Mouse (Mus musculus) forebrain, embryonic 16.5 days (tissue): ENCODE measurements around the gene Fut1. TPM values are rescaled to one million over a fixed set of nuclear protein-coding genes. Genes with fewer than 3 reads are reported as not detected.

ENCODE experiments used
- ATAC-seq: fragments of 200-750 bp; cut with Nextera tagmentation; 2 replicates; pipeline ENCODE4 v1.8.0; 2017; ENCODE audit warnings: mild to moderate bottlenecking, moderate library complexity
- H3K27ac ChIP-seq: fragments of 300-500 bp; sonication (generic); 2 replicates; pipeline ENCODE4 v1.5.1; 2014; ENCODE audit warnings: low read length, control low read depth
- H3K27me3 ChIP-seq: fragments of 300-500 bp; sonication (generic); replicated peaks from 2 replicates; pipeline ENCODE4 v1.6.1; 2014; ENCODE audit warnings: low read length; ENCODE audit not compliant: control insufficient read depth, insufficient read depth
- H3K36me3 ChIP-seq: fragments of 300-500 bp; sonication (generic); 2 replicates; pipeline ENCODE4 v1.6.1; 2014; ENCODE audit not compliant: control insufficient read depth, insufficient read depth
- H3K4me1 ChIP-seq: fragments of 300-500 bp; sonication (generic); replicated peaks from 2 replicates; pipeline ENCODE4 v1.6.1; 2014; ENCODE audit warnings: low read length; ENCODE audit not compliant: control insufficient read depth, insufficient read depth
- H3K4me2 ChIP-seq: fragments of 300-500 bp; sonication (generic); 2 replicates; pipeline ENCODE4 v1.6.1; 2014; ENCODE audit warnings: mild to moderate bottlenecking, low read length, control low read depth
- H3K4me3 ChIP-seq: fragments of 300-500 bp; sonication (generic); replicated peaks from 2 replicates; pipeline ENCODE4 v1.5.1; 2014; ENCODE audit warnings: mild to moderate bottlenecking, low read length, control low read depth
- H3K9ac ChIP-seq: fragments of 300-500 bp; sonication (generic); replicated peaks from 2 replicates; pipeline ENCODE4 v1.6.1; 2014; ENCODE audit warnings: low read depth, low read length, control low read depth
- H3K9me3 ChIP-seq: fragments of 300-500 bp; sonication (generic); 2 replicates; pipeline ENCODE4 v1.6.1; 2016; ENCODE audit warnings: low read length; ENCODE audit not compliant: control insufficient read depth
- WGBS: fragments of 180-500 bp; shearing (Covaris S2); extraction: QIAGEN DNeasy Blood & Tissue Kit; methylation state at CpG from one replicate; pipeline ENCODE4 v1.1.7; 2014; 5-methylcytosine and 5-hydroxymethylcytosine counted together
- polyA plus RNA-seq: library from polyadenylated mRNA; unstranded; fragments of >200 nt; fragmentation: Nextera tagmentation; extraction: Ambion mirVana; gene quantifications from 2 replicates; pipeline ENCODE4 v1.2.1, GENCODE M21; 2015

Gene Fut1
- polyA plus RNA-seq, 1 experiment from 2014 or later: not detected

DNA sequence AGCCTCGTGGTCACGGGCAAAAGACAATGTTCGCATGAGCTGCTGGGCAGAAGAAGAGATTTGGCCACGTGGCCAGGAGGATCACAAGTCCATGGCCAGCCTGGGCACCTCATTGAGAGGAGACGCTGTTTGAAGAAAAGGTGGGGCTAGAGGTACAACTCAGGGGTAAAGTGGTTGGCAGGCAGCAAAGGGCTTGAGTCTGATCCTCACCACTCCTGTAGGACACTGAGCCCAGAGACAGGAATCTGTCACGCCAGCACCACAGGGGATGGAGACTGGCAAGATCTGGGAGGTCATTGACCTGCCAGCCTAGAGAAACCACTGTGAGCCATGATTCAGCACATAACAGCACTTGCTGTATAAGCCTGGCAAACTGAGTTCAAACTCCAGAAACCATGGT is 19.6 kb upstream of the Fut1 start:
- no peak for ATAC-seq
- no peak overlapping the region for H3K4me3 ChIP-seq
- H3K9ac ChIP-seq: no peak overlapping the region
- H3K4me2 ChIP-seq: no peak overlapping the region
- no peaks in the 10 kb centered on the region for H3K9me3 ChIP-seq
- no peaks in the 10 kb centered on the region for H3K27me3 ChIP-seq
- no peaks in the 10 kb centered on the region for H3K36me3 ChIP-seq
- WGBS: 90% methylated on average over 6 of the region's 6 CpGs
- H3K4me1 ChIP-seq: no peaks in the 10 kb centered on the region
- H3K27ac ChIP-seq: no peak overlapping the region

DNA sequence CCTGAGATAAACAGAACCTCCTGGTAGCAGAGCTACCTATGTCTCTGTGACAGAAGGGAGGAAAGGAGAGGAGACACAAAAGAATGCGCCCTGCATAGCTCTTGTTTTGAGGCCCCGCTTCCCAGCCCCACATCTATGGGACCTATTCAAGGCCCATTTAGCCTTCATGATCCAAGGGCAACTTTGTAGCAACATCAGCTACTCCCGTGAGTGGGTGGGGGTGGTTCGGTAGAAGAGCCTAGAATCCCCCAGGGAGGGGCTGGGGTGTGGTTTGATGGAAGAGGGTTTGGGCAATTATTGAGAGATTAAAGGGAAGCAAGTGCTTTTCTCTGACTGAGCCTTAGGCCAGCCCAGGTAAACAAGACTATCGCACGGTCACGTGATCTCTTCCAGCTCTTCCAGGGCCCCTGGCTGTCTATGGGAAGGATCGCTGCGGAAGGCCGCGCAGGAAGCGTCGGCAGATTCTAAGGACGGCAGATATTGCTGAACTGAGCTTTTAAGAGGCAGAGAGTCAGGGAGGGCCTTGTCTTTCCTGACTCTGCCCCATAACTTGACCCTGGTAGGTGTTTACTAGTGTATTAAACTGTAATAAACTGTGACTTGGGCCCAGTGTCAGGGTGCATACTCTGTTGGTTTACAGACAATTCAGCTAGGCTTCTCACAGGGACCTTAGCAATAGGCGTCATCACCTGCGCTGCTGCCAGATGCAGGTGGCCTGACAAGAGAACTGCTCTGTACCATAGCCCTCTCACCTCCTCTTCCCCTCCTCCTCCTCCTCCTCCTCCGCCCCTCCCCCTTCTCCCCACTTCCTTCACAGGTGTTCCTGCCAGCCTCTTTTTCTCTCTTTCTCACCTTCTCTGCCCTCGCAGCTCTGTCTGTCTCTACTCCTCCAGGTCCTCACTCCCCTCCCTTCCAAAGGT is 17.9 kb upstream of the Fut1 start:
- Histone ChIP-seq H3K27me3 (no peaks in the 10 kb centered on the region), H3K9ac (no peak overlapping the region), H3K27ac (no peak overlapping the region), H3K36me3 (no peaks in the 10 kb centered on the region), H3K4me3 (no peak overlapping the region), H3K9me3 (no peaks in the 10 kb centered on the region), H3K4me1 (no peaks in the 10 kb centered on the region), H3K4me2 (no peak overlapping the region)
- 57% methylated on average over 18 of the region's 18 CpGs for WGBS
- ATAC-seq: no peak

DNA sequence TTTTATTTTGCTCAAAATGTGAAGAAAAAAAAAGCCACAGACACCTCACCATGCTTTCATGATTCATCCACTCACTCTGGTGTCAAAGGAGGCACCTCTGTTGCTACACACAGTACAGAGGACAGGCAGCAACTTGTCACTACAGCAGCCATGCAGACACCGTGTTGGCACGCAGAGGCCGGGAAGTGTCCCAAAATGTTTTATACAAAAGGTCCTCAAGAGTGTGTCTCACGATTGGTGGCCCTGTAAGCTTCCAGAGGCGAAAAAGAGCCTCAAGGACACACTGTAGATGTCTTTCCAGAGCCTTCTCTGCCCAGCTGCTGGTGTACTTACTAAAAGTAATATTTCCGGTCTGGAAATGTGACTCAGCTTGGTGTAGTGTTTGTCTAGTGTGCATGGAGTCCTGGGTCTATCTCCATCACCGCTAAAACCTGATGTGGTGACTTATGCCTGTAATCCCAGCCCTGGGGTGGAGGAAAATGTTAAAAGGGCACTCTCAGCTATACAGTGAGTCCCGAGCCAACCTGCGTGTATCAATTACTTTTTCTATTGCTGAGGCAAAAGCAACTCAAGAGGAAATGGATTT is 11.3 kb upstream of the Fut1 start:
- Histone ChIP-seq H3K9me3 (no peaks in the 10 kb centered on the region), H3K27me3 (no peaks in the 10 kb centered on the region), H3K4me2 (no peak overlapping the region), H3K27ac (no peak overlapping the region), H3K9ac (no peak overlapping the region), H3K36me3 (no peaks in the 10 kb centered on the region), H3K4me1 (no peaks in the 10 kb centered on the region), H3K4me3 (no peak overlapping the region)
- 78% methylated on average over 9 of the region's 9 CpGs for WGBS
- no peak for ATAC-seq

DNA sequence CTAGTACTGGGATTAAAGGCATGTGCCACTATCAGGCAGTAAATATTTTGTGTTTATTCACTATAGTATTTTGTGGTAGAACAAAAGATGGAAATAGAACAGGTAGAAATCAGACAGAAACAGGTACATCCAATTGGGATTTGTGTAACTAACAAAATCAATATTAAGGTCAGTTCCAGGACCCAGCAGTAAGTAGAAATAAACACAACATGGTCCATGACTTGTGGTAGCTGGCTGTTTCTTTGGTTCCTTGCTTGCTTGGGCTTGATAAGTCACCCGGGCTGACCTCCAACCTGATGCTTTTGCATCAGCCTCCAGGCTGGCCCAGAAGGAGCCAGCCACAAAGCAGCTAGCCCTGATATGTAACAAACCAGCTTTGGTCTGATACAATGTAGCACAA is 7.6 kb upstream of the Fut1 start:
- no peak overlapping the region for H3K9ac ChIP-seq
- H3K9me3 ChIP-seq: no peaks in the 10 kb centered on the region
- H3K27ac ChIP-seq: no peak overlapping the region
- H3K4me2 ChIP-seq: no peak overlapping the region
- ATAC-seq: no peak
- no peaks in the 10 kb centered on the region for H3K36me3 ChIP-seq
- H3K4me1 ChIP-seq: no peaks in the 10 kb centered on the region
- no peaks in the 10 kb centered on the region for H3K27me3 ChIP-seq
- H3K4me3 ChIP-seq: no peak overlapping the region
- 73% methylated on average over 1 of the region's 1 CpGs for WGBS

DNA sequence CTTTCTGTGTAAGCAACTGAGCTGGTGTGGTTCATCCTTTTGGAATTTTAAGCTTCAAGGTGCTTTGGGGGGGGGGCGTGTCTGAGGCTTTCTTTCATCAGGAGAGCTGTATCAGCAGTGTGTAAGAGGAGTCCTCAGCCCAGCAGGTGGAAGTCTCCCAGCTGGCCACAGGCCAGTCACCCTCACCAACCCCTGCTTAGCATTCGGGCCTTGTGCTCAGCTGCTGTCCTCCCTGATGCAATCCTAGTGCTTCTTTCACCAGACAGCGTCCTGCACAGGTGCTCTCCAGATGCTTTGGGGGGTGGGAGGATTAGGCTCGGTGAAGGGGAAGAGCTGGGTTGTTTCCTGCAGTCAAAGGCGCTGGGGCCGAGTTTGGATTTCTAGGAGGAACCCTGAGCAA is 812 bp upstream of the Fut1 start:
- no peak for ATAC-seq

DNA sequence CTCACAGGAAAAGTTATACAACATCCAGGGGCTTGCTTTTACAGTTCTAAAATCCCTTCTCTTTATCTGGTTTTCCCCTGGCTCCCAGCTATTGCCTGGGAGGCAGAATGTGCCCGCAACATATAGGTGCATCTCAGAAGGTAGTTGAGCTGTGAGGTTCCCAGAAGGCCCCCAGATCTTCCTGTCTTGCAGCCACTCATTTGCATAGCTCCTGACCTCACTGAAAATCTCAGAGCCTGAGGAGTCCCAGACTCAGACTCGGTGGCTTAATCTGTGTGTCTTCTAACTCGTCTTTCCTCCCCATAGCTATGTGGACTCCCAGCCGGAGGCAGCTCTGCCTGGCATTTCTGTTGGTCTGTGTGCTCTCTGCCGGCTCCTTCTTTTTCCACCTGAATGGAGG is 1.2 kb downstream of the Fut1 start:
- Histone ChIP-seq H3K27ac (no peak overlapping the region), H3K9ac (no peak overlapping the region)
- ATAC-seq: no peak

More for the DNA sequence above, 812 bp upstream of the Fut1 start:
- Histone ChIP-seq H3K4me2 (no peak overlapping the region), H3K27ac (no peak overlapping the region), H3K9me3 (no peaks in the 10 kb centered on the region), H3K36me3 (no peaks in the 10 kb centered on the region), H3K4me1 (peaks cover 3% of the 10 kb centered on the region; the same call in 1 of the 2 replicates), H3K9ac (no peak overlapping the region), H3K4me3 (no peak overlapping the region), H3K27me3 (peaks cover 20% of the 10 kb centered on the region)
- 17% methylated on average over 6 of the region's 6 CpGs for WGBS

DNA sequence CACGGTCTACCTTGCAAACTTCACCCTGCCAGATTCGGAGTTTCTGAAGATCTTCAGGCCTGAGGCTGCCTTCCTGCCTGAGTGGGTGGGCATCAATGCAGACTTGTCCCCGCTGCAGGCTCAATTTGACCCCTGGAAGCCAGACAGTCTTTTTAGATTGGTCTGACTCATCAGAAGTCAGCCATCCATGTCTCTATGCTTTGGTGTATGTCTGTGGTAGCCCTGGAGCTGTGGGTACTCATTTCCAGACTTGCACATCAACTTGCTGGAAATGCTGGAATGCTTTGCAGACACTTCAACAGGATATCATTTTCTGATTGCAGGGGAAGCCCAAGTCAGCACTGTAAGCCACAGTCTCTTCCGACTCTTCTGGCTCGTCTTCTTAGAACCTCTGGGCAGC is 2.5 kb downstream of the Fut1 start:
- H3K9me3 ChIP-seq: no peaks in the 10 kb centered on the region

More for the DNA sequence above, 1.2 kb downstream of the Fut1 start:
- WGBS: 80% methylated on average over 5 of the region's 5 CpGs
- Histone ChIP-seq H3K9me3 (no peaks in the 10 kb centered on the region), H3K4me3 (no peak overlapping the region), H3K27me3 (peaks cover 20% of the 10 kb centered on the region), H3K4me1 (peaks cover 3% of the 10 kb centered on the region; the same call in 1 of the 2 replicates), H3K36me3 (no peaks in the 10 kb centered on the region), H3K4me2 (no peak overlapping the region)

DNA sequence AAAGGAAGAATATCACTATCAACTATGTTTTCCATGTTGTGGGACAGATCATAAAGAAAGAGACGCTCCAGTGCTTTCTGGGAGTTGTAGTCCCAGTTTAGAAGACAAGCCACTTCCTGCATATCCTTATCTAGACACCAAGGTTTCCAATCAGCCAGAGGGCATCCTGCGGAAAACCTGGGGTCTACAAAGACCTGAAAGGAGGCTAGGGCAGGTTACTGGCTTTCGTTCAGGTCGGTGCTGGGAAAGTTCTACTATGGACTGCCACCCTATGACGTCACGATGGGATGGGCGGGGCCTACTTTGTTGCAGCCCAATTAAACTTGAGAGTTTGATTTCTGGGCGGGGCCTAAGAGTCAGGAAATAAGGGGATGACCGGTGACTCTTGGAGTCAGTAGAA is 4.4 kb downstream of the Fut1 start, which contains the start of gene Izumo1:
Gene Izumo1 (plus strand): TSS at position 369 of the 400 bp plus-strand sequence.
- WGBS: 31% methylated on average over 9 of the region's 9 CpGs
- Histone ChIP-seq H3K4me2 (no peak within 1 kb of the TSS), H3K36me3 (no peaks in the 10 kb centered on the region), H3K27ac (no peak within 1 kb of the TSS), H3K4me3 (no peak within 1 kb of the TSS), H3K4me1 (peaks cover 3% of the 10 kb centered on the region; the same call in 1 of the 2 replicates), H3K27me3 (peaks cover 19% of the 10 kb centered on the region), H3K9me3 (no peaks in the 10 kb centered on the region), H3K9ac (no peak within 1 kb of the TSS)
- ATAC-seq: no peak

More for the DNA sequence above, 2.5 kb downstream of the Fut1 start:
- no peak overlapping the region for H3K27ac ChIP-seq
- H3K4me1 ChIP-seq: peaks cover 3% of the 10 kb centered on the region; the same call in 1 of the 2 replicates
- ATAC-seq: no peak
- WGBS: 91% methylated on average over 5 of the region's 5 CpGs
- H3K4me2 ChIP-seq: no peak overlapping the region
- H3K36me3 ChIP-seq: no peaks in the 10 kb centered on the region
- H3K4me3 ChIP-seq: no peak overlapping the region
- peaks cover 20% of the 10 kb centered on the region for H3K27me3 ChIP-seq
- H3K9ac ChIP-seq: no peak overlapping the region

DNA sequence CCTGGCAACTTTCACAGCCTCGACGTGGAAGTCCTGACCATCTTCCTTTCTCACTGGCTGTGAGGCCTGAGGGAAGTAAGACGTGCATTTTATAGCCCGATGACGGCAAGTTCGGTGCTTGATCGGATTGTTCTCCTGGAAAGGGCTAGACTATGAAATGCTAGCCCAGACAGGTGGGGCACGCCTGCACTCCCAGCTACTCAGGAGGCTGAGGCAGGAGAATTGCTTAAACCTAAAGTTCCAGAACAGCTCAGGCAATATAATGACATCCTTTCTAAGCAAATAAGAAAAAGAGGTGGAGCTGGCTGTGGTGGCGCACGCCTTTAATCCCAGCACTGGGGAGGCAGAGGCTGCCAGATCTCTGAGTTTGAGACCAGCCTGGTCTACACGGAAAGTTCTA is 6.4 kb downstream of the Fut1 start:
- H3K9me3 ChIP-seq: no peaks in the 10 kb centered on the region
- WGBS: 92% methylated on average over 11 of the region's 11 CpGs
- H3K36me3 ChIP-seq: no peaks in the 10 kb centered on the region
- H3K4me2 ChIP-seq: no peak overlapping the region
- H3K4me1 ChIP-seq: peaks cover 8% of the 10 kb centered on the region; the same call in 1 of the 2 replicates
- H3K4me3 ChIP-seq: no peak overlapping the region
- no peak for ATAC-seq
- peaks cover 5% of the 10 kb centered on the region; the same call in 1 of the 2 replicates for H3K27me3 ChIP-seq
- no peak overlapping the region for H3K9ac ChIP-seq
- no peak overlapping the region for H3K27ac ChIP-seq
